Mouse (Mus musculus): Measurements from ENCODE around the gene Mark1.

Gene Mark1

GRCm38 (mm10) chr1:184891998-184892397 lies 107.4 kb downstream of the Mark1 start:
- in situ Hi-C loops (cut with MseI, MboI), result no loop called here

GRCm38 (mm10) chr1:184889454-184889853 lies 109.9 kb downstream of the Mark1 start:
- in situ Hi-C loops (cut with MseI, MboI), result no loop called here

GRCm38 (mm10) chr1:184886160-184886559 lies 113.2 kb downstream of the Mark1 start:
- in situ Hi-C loops (cut with MseI, MboI), result no loop called here

- in situ Hi-C loops (cut with MseI, MboI), result no loop called here
Observed at GRCm38 (mm10) chr1:184882281-184883268, 116.8 kb downstream of the Mark1 start, which contains the start of gene C130074G19Rik. Gene C130074G19Rik, minus strand, starts transcription at chr1:184883218.

GRCm38 (mm10) chr1:184881861-184882260 lies 117.5 kb downstream of the Mark1 start:
- in situ Hi-C loops (cut with MseI, MboI), result no loop called here

GRCm38 (mm10) chr1:184881211-184881610 lies 118.2 kb downstream of the Mark1 start:
- in situ Hi-C loops (cut with MseI, MboI), result no loop called here

- in situ Hi-C loops (cut with MseI, MboI), result no loop called here
Observed at GRCm38 (mm10) chr1:184878860-184879259, 120.5 kb downstream of the Mark1 start.

GRCm38 (mm10) chr1:184877306-184877705 lies 122.1 kb downstream of the Mark1 start:
- in situ Hi-C loops (cut with MseI, MboI), result no loop called here

- in situ Hi-C loops (cut with MseI, MboI), result no loop called here
Observed at GRCm38 (mm10) chr1:184873910-184874309, 125.5 kb downstream of the Mark1 start.

GRCm38 (mm10) chr1:184872069-184872819 lies 127.1 kb downstream of the Mark1 start:
- in situ Hi-C loops (cut with MseI, MboI), result no loop called here

- in situ Hi-C loops (cut with MseI, MboI), result no loop called here
Observed at GRCm38 (mm10) chr1:184871506-184871905, 127.9 kb downstream of the Mark1 start.

GRCm38 (mm10) chr1:184870646-184871385 lies 128.6 kb downstream of the Mark1 start:
- in situ Hi-C loops (cut with MseI, MboI), result no loop called here

GRCm38 (mm10) chr1:184869939-184870565 lies 129.3 kb downstream of the Mark1 start:
- in situ Hi-C loops (cut with MseI, MboI), result no loop called here

- in situ Hi-C loops (cut with MseI, MboI), result no loop called here
Observed at GRCm38 (mm10) chr1:184867640-184868120, 131.7 kb downstream of the Mark1 start.

- in situ Hi-C loops (cut with MseI, MboI), result no loop called here
Observed at GRCm38 (mm10) chr1:184864381-184864801, 135.0 kb downstream of the Mark1 start.

GRCm38 (mm10) chr1:184862636-184863035 lies 136.7 kb downstream of the Mark1 start:
- in situ Hi-C loops (cut with MseI, MboI), result no loop called here

GRCm38 (mm10) chr1:184861551-184861950 lies 137.8 kb downstream of the Mark1 start:
- in situ Hi-C loops (cut with MseI, MboI), result no loop called here

GRCm38 (mm10) chr1:184860276-184860675 lies 139.1 kb downstream of the Mark1 start:
- in situ Hi-C loops (cut with MseI, MboI), result no loop called here

GRCm38 (mm10) chr1:184858253-184858652 lies 141.1 kb downstream of the Mark1 start:
- in situ Hi-C loops (cut with MseI, MboI), result no loop called here

- in situ Hi-C loops (cut with MseI, MboI), result no loop called here
Observed at GRCm38 (mm10) chr1:184857216-184857615, 142.2 kb downstream of the Mark1 start.

GRCm38 (mm10) chr1:184853922-184854321 lies 145.4 kb downstream of the Mark1 start:
- in situ Hi-C loops (cut with MseI, MboI), result no loop called here
